Mouse (Mus musculus) intestine, postnatal 0 days (tissue): ENCODE results near the gene Serp1. TPM values are rescaled to one million over a fixed set of nuclear protein-coding genes. Genes with fewer than 3 reads are reported as not detected.

ENCODE experiments used
- ATAC-seq: fragments of 200-750 bp; cut with Nextera tagmentation; 2 replicates; pipeline ENCODE4 v1.8.0; 2017; ENCODE audit warnings: mild to moderate bottlenecking, moderate TSS enrichment, moderate library complexity
- H3K27ac ChIP-seq: fragments of 300-500 bp; sonication (generic); 2 replicates; pipeline ENCODE4 v1.5.1; 2014; ENCODE audit warnings: mild to moderate bottlenecking, low read depth, low read length, moderate library complexity
- H3K27me3 ChIP-seq: fragments of 300-500 bp; sonication (generic); replicated peaks from 2 replicates; pipeline ENCODE4 v1.6.1; 2014; ENCODE audit warnings: low read length, mixed read lengths; ENCODE audit not compliant: control insufficient read depth, insufficient read depth
- H3K36me3 ChIP-seq: fragments of 300-500 bp; sonication (generic); 2 replicates; pipeline ENCODE4 v1.6.1; 2014; ENCODE audit warnings: mild to moderate bottlenecking, moderate library complexity; ENCODE audit not compliant: control insufficient read depth, insufficient read depth
- H3K4me1 ChIP-seq: fragments of 300-500 bp; sonication (generic); replicated peaks from 2 replicates; pipeline ENCODE4 v1.6.1; 2014; ENCODE audit warnings: antibody characterized with exemption, low read length, mixed read lengths; ENCODE audit not compliant: control insufficient read depth, insufficient read depth
- H3K4me2 ChIP-seq: fragments of 300-500 bp; sonication (generic); replicated peaks from 2 replicates; pipeline ENCODE4 v1.6.1; 2014; ENCODE audit warnings: low read depth, mild to moderate bottlenecking, moderate library complexity
- H3K4me3 ChIP-seq: fragments of 300-500 bp; sonication (generic); 2 replicates; pipeline ENCODE4 v1.5.1; 2014; ENCODE audit warnings: low read depth, low read length
- H3K9ac ChIP-seq: fragments of 300-500 bp; sonication (generic); 2 replicates; pipeline ENCODE4 v1.6.1; 2014; ENCODE audit warnings: mild to moderate bottlenecking, low read depth, low read length
- H3K9me3 ChIP-seq: fragments of 300-500 bp; sonication (generic); 2 replicates; pipeline ENCODE4 v1.6.1; 2016; ENCODE audit warnings: mixed run types; ENCODE audit not compliant: control insufficient read depth
- CTCF ChIP-seq: sonication (generic); IDR thresholded peaks from 2 replicates; pipeline ENCODE4 v1.5.1; 2016; ENCODE audit warnings: low read depth, mild to moderate bottlenecking, control low read depth, antibody characterized with exemption, moderate library complexity
- WGBS: fragments of 180-500 bp; shearing (Covaris S2); extraction: QIAGEN DNeasy Blood & Tissue Kit; methylation state at CpG from one replicate; pipeline ENCODE4 v1.1.7; 2014; 5-methylcytosine and 5-hydroxymethylcytosine counted together
- polyA plus RNA-seq: library from polyadenylated mRNA; unstranded; fragments of >200 nt; fragmentation: Nextera tagmentation; extraction: Ambion mirVana; gene quantifications from 2 replicates; pipeline ENCODE4 v1.2.1, GENCODE M21; 2015

Serp1 gene
- polyA plus RNA-seq = 156 TPM in 2 replicates

- peak within 1 kb of the TSS; percentile 96 for H3K27ac ChIP-seq
- peak within 1 kb of the TSS; percentile 70 for H3K4me2 ChIP-seq
- H3K9ac ChIP-seq = peak within 1 kb of the TSS; percentile 96
- peaks cover 11% of the 10 kb centered on the region; the same call in 1 of the 2 replicates for H3K36me3 ChIP-seq
- TF ChIP-seq CTCF = 0 out of 2 replicates have a peak, but pooled peaks have one; percentile 0
- H3K4me1 ChIP-seq = no peaks in the 10 kb centered on the region
- peak; percentile 99 for ATAC-seq
- H3K27me3 ChIP-seq = no peaks in the 10 kb centered on the region
- WGBS = under 1% methylated on average over 56 of the region's 57 CpGs
- peak within 1 kb of the TSS; percentile 84 for H3K4me3 ChIP-seq
- H3K9me3 ChIP-seq = no peaks in the 10 kb centered on the region
These were observed at the start of gene Serp1, which contains the start of gene Eif2a for GRCm38 (mm10) chr3:58525652-58526407. Gene Serp1, minus strand, starts transcription at chr3:58525892. Gene Eif2a, plus strand, starts transcription at chr3:58525821.

- no peak for TF ChIP-seq CTCF
- H3K27ac ChIP-seq = no peak overlapping the region
- 75% methylated on average over 3 of the region's 3 CpGs for WGBS
- no peaks in the 10 kb centered on the region for H3K4me1 ChIP-seq
- no peak overlapping the region for H3K4me3 ChIP-seq
- no peak for ATAC-seq
- H3K9me3 ChIP-seq = no peaks in the 10 kb centered on the region
- no peak overlapping the region for H3K9ac ChIP-seq
- H3K36me3 ChIP-seq = no peaks in the 10 kb centered on the region
- no peak overlapping the region for H3K4me2 ChIP-seq
- H3K27me3 ChIP-seq = no peaks in the 10 kb centered on the region
These were observed 45.1 kb upstream of the Serp1 start for GRCm38 (mm10) chr3:58570821-58571220.

GRCm38 (mm10) chr3:58561437-58561836 is 35.7 kb upstream of the Serp1 start:
- no peak for ATAC-seq
- TF ChIP-seq CTCF = no peak
- Histone ChIP-seq H3K4me2 (no peak overlapping the region), H3K27ac (no peak overlapping the region), H3K4me3 (no peak overlapping the region), H3K9me3 (no peaks in the 10 kb centered on the region), H3K36me3 (peaks cover 11% of the 10 kb centered on the region; the same call in 1 of the 2 replicates), H3K27me3 (no peaks in the 10 kb centered on the region), H3K9ac (no peak overlapping the region), H3K4me1 (no peaks in the 10 kb centered on the region)
- 53% methylated on average over 2 of the region's 2 CpGs for WGBS

- Histone ChIP-seq H3K4me1 (no peaks in the 10 kb centered on the region), H3K4me3 (no peak overlapping the region), H3K36me3 (peaks cover 25% of the 10 kb centered on the region), H3K27ac (no peak overlapping the region), H3K9ac (no peak overlapping the region), H3K4me2 (no peak overlapping the region), H3K27me3 (no peaks in the 10 kb centered on the region), H3K9me3 (no peaks in the 10 kb centered on the region)
- TF ChIP-seq CTCF = no peak
- 48% methylated on average over 2 of the region's 2 CpGs for WGBS
- no peak for ATAC-seq
These were observed 34.2 kb upstream of the Serp1 start for GRCm38 (mm10) chr3:58559887-58560286.

GRCm38 (mm10) chr3:58556649-58557048 is 31.0 kb upstream of the Serp1 start:
- no peak for ATAC-seq
- Histone ChIP-seq H3K27me3 (no peaks in the 10 kb centered on the region), H3K9ac (no peak overlapping the region), H3K4me2 (no peak overlapping the region), H3K36me3 (peaks cover 45% of the 10 kb centered on the region), H3K27ac (no peak overlapping the region), H3K4me3 (no peak overlapping the region), H3K4me1 (no peaks in the 10 kb centered on the region), H3K9me3 (no peaks in the 10 kb centered on the region)
- 82% methylated on average over 7 of the region's 7 CpGs for WGBS
- no peak for TF ChIP-seq CTCF

- Histone ChIP-seq H3K9ac (no peak overlapping the region), H3K4me3 (no peak overlapping the region), H3K36me3 (peaks cover 65% of the 10 kb centered on the region), H3K27ac (no peak overlapping the region), H3K27me3 (no peaks in the 10 kb centered on the region), H3K9me3 (no peaks in the 10 kb centered on the region), H3K4me1 (no peaks in the 10 kb centered on the region), H3K4me2 (no peak overlapping the region)
- 61% methylated on average over 1 of the region's 1 CpGs for WGBS
- ATAC-seq = no peak
- TF ChIP-seq CTCF = no peak
These were observed 26.5 kb upstream of the Serp1 start for GRCm38 (mm10) chr3:58552001-58552811.
